Mouse (Mus musculus): ENCODE results near the gene Pin4. TPM values are rescaled to one million over a fixed set of nuclear protein-coding genes. Genes with fewer than 3 reads are reported as not detected.

The Pin4 gene
- polyA plus RNA-seq, 2 experiments: 46.3 to 66.0 TPM

DNA sequence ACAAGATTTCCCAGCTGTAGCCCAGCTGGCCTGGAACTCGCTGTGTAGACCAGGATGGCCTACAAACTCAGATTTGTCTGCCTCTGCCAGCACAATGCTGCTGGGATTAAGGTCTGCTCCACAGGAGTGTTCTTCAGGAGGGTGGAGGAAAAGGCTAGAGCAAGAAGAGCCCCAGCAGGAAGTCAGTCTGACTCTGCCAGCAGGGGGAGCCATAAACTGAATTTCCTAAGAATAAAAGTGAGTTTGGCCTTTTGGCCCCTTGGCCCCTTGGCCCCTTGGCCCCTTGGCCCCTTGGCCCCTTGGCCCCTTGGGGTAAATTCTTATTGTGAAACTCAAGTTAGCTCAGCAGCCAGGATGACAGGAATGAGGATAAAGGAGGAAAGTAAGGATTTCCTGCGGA lies 40.5 kb downstream of the Pin4 start:
- H3K4me1 ChIP-seq (ENCODE audit: control insufficient read depth, insufficient read depth, low read length): no peaks in the 10 kb centered on the region
- TF ChIP-seq POLR2A (IDR thresholded peaks at IDR 0.05; ENCODE audit: borderline replicate concordance, extremely low read depth, insufficient read depth, insufficient read length): no peak
- ATAC-seq (ENCODE audit: low FRiP score, low read depth): no peak
- WGBS: 40% methylated on average over 2 of the region's 2 CpGs
- DNase-seq (ENCODE audit: low spot score): no peak
- no peaks in the 10 kb centered on the region for H3K27me3 ChIP-seq (ENCODE audit: control insufficient read depth, insufficient read depth, low read length)
- no peak overlapping the region for H3K9ac ChIP-seq (ENCODE audit: low read depth, low read length, severe bottlenecking)
- no peak overlapping the region for H3K4me2 ChIP-seq (replicated peaks; ENCODE audit: low read depth, low read length, severe bottlenecking)
- H3K9me3 ChIP-seq (ENCODE audit: control insufficient read depth, low read length): no peaks in the 10 kb centered on the region
- H3K27ac ChIP-seq (replicated peaks; ENCODE audit: low read depth, low read length): no peak overlapping the region
- H3K4me3 ChIP-seq (replicated peaks; ENCODE audit: low read length): no peak overlapping the region
- H3K36me3 ChIP-seq (ENCODE audit: control insufficient read depth, insufficient read depth, low read length): no peaks in the 10 kb centered on the region

DNA sequence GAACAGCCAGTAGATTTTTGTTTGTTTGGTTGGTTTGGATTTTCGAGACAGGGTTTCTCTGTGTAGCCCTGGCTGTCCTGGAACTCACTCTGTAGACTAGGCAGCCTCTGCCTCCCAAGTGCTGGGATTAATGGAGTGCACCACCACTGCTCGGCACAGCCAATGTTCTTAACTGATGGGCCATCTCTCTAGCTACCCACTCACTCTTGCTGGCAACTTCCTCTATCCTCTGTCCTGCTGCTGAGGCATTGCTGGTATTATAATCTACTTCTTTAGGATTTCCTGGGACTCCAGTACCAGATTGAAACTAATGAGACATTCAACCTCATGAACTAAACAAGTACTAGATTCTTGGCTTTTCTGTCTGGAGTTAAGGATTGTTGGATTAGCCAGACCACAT lies 41.3 kb downstream of the Pin4 start:
- H3K27ac ChIP-seq (replicated peaks; ENCODE audit: low read depth, low read length): no peak overlapping the region
- no peaks in the 10 kb centered on the region for H3K36me3 ChIP-seq (ENCODE audit: control insufficient read depth, insufficient read depth, low read length)
- no peaks in the 10 kb centered on the region for H3K9me3 ChIP-seq (ENCODE audit: control insufficient read depth, low read length)
- ATAC-seq (ENCODE audit: low FRiP score, low read depth) (no peak), DNase-seq (ENCODE audit: low spot score) (no peak)
- 80% methylated on average over 2 of the region's 2 CpGs for whole genome bisulfite sequencing
- H3K4me3 ChIP-seq (replicated peaks; ENCODE audit: low read length): no peak overlapping the region
- TF ChIP-seq POLR2A (IDR thresholded peaks at IDR 0.05; ENCODE audit: borderline replicate concordance, extremely low read depth, insufficient read depth, insufficient read length): no peak
- no peaks in the 10 kb centered on the region for H3K4me1 ChIP-seq (ENCODE audit: control insufficient read depth, insufficient read depth, low read length)
- H3K4me2 ChIP-seq (replicated peaks; ENCODE audit: low read depth, low read length, severe bottlenecking): no peak overlapping the region
- H3K9ac ChIP-seq (ENCODE audit: low read depth, low read length, severe bottlenecking): no peak overlapping the region
- H3K27me3 ChIP-seq (ENCODE audit: control insufficient read depth, insufficient read depth, low read length): no peaks in the 10 kb centered on the region

DNA sequence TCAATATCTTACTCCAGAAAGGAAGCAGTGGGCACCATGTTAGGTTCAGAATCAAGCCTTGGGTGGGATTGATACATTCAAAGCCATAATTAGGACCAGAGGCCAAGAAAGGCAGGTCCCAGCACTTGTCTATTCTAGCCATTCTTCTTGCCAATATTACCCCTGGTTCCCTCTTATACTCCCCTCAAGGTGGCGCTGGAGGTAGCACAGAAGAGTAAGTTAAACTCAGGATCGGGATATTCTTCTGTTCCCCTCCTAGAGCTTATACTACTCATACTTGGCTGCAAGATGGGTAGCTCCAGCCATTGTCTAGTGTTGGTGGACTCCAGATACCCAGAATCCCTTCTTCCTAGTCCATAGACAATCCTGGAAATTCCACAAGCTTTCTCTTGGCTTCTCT lies 43.8 kb downstream of the Pin4 start:
- no peaks in the 10 kb centered on the region for H3K9me3 ChIP-seq (ENCODE audit: control insufficient read depth, low read length)
- no peak overlapping the region for H3K9ac ChIP-seq (ENCODE audit: low read depth, low read length, severe bottlenecking)
- no peak overlapping the region for H3K4me3 ChIP-seq (replicated peaks; ENCODE audit: low read length)
- DNase-seq (ENCODE audit: low spot score) (no peak), ATAC-seq (ENCODE audit: low FRiP score, low read depth) (no peak)
- 42% methylated on average over 2 of the region's 2 CpGs for WGBS
- no peaks in the 10 kb centered on the region for H3K27me3 ChIP-seq (ENCODE audit: control insufficient read depth, insufficient read depth, low read length)
- H3K4me1 ChIP-seq (ENCODE audit: control insufficient read depth, insufficient read depth, low read length): no peaks in the 10 kb centered on the region
- no peak overlapping the region for H3K27ac ChIP-seq (replicated peaks; ENCODE audit: low read depth, low read length)
- no peak for TF ChIP-seq POLR2A (IDR thresholded peaks at IDR 0.05; ENCODE audit: borderline replicate concordance, extremely low read depth, insufficient read depth, insufficient read length)
- no peaks in the 10 kb centered on the region for H3K36me3 ChIP-seq (ENCODE audit: control insufficient read depth, insufficient read depth, low read length)
- no peak overlapping the region for H3K4me2 ChIP-seq (replicated peaks; ENCODE audit: low read depth, low read length, severe bottlenecking)

DNA sequence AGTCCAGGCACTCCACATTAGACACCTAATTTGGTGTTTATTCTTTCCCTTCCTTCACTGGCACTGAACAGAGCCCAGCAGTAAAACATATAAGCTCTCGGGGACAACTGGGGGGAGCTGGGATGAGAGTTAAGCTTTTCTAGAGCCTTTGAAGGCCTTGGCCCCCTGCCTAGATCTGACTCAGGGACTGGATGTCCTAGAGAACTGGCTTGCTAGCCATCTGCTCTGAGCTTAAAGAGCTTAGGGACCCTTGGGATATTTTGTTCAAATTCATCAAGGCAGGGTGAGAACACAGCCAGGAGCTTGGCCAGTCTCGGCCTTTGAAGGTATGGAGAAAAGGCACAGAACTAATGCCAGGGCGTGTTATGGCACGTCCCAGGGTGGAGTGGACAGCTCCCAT lies 44.3 kb downstream of the Pin4 start:
- DNase-seq (ENCODE audit: low spot score) (peak; percentile 30), ATAC-seq (ENCODE audit: low FRiP score, low read depth) (no peak)
- Histone ChIP-seq H3K27ac (replicated peaks; ENCODE audit: low read depth, low read length) (no peak overlapping the region), H3K4me3 (replicated peaks; ENCODE audit: low read length) (no peak overlapping the region), H3K9ac (ENCODE audit: low read depth, low read length, severe bottlenecking) (no peak overlapping the region), H3K36me3 (ENCODE audit: control insufficient read depth, insufficient read depth, low read length) (no peaks in the 10 kb centered on the region), H3K4me1 (ENCODE audit: control insufficient read depth, insufficient read depth, low read length) (no peaks in the 10 kb centered on the region), H3K27me3 (ENCODE audit: control insufficient read depth, insufficient read depth, low read length) (no peaks in the 10 kb centered on the region), H3K4me2 (replicated peaks; ENCODE audit: low read depth, low read length, severe bottlenecking) (no peak overlapping the region), H3K9me3 (ENCODE audit: control insufficient read depth, low read length) (no peaks in the 10 kb centered on the region)
- no peak for TF ChIP-seq POLR2A (IDR thresholded peaks at IDR 0.05; ENCODE audit: borderline replicate concordance, extremely low read depth, insufficient read depth, insufficient read length)
- 66% methylated on average over 4 of the region's 4 CpGs for WGBS

DNA sequence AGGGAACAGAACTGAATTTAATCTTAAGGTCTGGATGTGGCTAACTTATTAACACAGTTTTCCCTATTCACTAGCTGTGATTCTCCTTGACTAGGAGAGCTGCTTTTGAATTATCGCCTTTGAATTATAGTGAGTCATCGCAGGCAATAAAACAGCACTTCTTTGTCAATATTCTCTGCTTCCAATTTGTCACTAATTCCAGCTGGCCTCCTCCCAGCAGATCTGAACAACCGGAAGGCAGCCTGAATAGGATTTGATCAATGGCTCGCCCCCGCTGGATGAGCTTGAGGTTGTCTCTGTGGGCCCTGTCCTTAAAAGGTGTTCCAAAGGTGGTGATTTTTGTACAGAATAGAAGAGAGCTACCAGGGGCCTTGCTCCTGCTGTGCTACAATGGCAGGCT lies 47.3 kb downstream of the Pin4 start:
- no peak for DNase-seq (ENCODE audit: low spot score)

DNA sequence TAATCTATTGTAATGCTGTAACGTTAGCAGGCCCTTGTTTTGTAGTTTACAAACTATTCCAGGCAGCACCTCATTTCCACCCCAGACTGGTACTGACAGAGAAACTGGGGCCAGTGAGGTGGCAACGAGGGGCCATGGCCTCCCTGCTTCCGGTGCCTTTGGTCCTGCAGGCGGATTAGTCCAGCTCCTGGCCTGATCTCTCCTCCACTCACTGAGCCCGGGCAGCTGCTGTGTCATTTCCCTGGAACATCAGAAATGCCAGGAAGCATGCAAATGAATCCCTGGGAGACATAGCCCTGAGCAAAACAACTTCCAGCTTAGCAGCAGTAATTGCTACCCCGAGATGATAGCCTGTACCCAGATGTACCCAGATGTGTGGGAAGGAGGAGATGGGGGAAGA lies 47.7 kb downstream of the Pin4 start:
- 25% methylated on average over 6 of the region's 6 CpGs for WGBS
- H3K4me3 ChIP-seq (replicated peaks; ENCODE audit: low read length): no peak overlapping the region
- H3K36me3 ChIP-seq (ENCODE audit: control insufficient read depth, insufficient read depth, low read length): no peaks in the 10 kb centered on the region
- TF ChIP-seq POLR2A (IDR thresholded peaks at IDR 0.05; ENCODE audit: borderline replicate concordance, extremely low read depth, insufficient read depth, insufficient read length): no peak
- no peak overlapping the region for H3K27ac ChIP-seq (replicated peaks; ENCODE audit: low read depth, low read length)
- H3K9ac ChIP-seq (ENCODE audit: low read depth, low read length, severe bottlenecking): no peak overlapping the region
- no peaks in the 10 kb centered on the region for H3K4me1 ChIP-seq (ENCODE audit: control insufficient read depth, insufficient read depth, low read length)
- ATAC-seq (ENCODE audit: low FRiP score, low read depth): no peak
- H3K4me2 ChIP-seq (replicated peaks; ENCODE audit: low read depth, low read length, severe bottlenecking): no peak overlapping the region
- DNase-seq (ENCODE audit: low spot score): no peak
- no peaks in the 10 kb centered on the region for H3K27me3 ChIP-seq (ENCODE audit: control insufficient read depth, insufficient read depth, low read length)
- H3K9me3 ChIP-seq (ENCODE audit: control insufficient read depth, low read length): no peaks in the 10 kb centered on the region

More for the DNA sequence above, 47.3 kb downstream of the Pin4 start:
- Histone ChIP-seq H3K4me3 (replicated peaks; ENCODE audit: low read length) (no peak overlapping the region), H3K27ac (replicated peaks; ENCODE audit: low read depth, low read length) (no peak overlapping the region), H3K4me2 (replicated peaks; ENCODE audit: low read depth, low read length, severe bottlenecking) (no peak overlapping the region), H3K36me3 (ENCODE audit: control insufficient read depth, insufficient read depth, low read length) (no peaks in the 10 kb centered on the region), H3K4me1 (ENCODE audit: control insufficient read depth, insufficient read depth, low read length) (no peaks in the 10 kb centered on the region), H3K9me3 (ENCODE audit: control insufficient read depth, low read length) (no peaks in the 10 kb centered on the region), H3K27me3 (ENCODE audit: control insufficient read depth, insufficient read depth, low read length) (no peaks in the 10 kb centered on the region), H3K9ac (ENCODE audit: low read depth, low read length, severe bottlenecking) (no peak overlapping the region)
- TF ChIP-seq POLR2A (IDR thresholded peaks at IDR 0.05; ENCODE audit: borderline replicate concordance, extremely low read depth, insufficient read depth, insufficient read length): no peak
- ATAC-seq (ENCODE audit: low FRiP score, low read depth): no peak
- WGBS: 42% methylated on average over 5 of the region's 5 CpGs
